Mouse (Mus musculus): ENCODE measurements around the gene AB124611. TPM values are rescaled to one million over a fixed set of nuclear protein-coding genes. Genes with fewer than 3 reads are reported as not detected.
A peak's percentile ranks its signal among the peaks of the same experiment; 100 is the strongest.
"Not testable (repeated sequence)": the region's sequence is repeated elsewhere in the genome, so short reads cannot be mapped to it uniquely, and the experiment has no call there.

Gene AB124611
- total RNA-seq, 4 experiments from 2014 or later, result 0.41 TPM; not detected in 3

DNA sequence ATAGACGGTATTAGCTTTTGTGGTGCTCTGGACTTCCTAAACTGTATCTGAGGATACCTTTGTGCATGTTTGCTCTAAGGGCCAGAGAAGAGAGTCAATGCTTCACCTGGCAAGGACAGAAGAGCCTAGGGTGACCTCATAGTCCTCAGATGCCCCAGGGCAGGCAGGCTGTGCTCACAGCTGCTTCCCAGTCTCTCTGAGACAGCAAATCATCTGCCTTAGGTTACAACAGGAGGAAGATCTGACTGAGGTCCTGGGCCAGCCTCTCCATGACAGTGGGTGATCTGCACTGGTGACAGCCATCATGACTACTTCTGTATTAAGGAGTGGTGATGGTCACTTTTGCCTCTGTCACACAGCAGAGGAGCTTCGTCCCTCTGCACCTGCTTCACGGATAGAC, 33.2 kb downstream of the AB124611 start:
- no peak for DNase-seq (ENCODE audit: low spot score in 2 of 2)

GRCm38 (mm10) chr9:21564420-21564819, 38.4 kb downstream of the AB124611 start:
- DNase-seq (ENCODE audit: low spot score in 2 of 2), result no peak

DNA sequence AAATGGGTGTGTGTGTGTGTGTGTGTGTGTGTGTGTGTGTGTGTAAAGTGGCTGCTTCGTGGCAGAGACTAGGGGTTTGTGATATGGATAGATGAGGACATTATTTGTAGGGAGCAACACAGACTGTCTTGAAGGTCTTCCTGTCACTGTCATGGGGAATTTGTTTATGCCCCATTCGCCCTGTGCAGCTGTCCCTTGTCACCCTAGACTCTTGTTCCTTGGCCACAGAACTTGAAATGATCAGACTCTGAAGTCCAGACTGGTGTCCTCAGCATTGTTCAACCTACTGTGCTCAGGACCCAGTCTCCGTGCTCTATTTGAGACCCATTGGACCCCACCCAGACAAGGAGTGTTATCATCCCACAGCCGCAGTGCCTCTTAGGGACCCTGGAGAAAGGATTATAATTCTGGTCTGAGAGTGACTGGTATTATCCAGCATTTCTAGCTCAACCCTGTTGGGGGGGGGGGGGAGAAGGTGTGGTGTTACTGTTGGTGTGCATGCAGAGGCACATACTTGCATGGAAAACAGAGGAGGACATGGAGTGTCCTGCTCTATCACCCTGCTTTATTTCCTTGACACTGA, 39.1 kb downstream of the AB124611 start:
- DNase-seq (ENCODE audit: low spot score in 2 of 2), result no peak

- DNase-seq (ENCODE audit: low spot score in 2 of 2), result no peak
Measured at GRCm38 (mm10) chr9:21566538-21566937, 40.6 kb downstream of the AB124611 start.

GRCm38 (mm10) chr9:21567051-21567450, 41.1 kb downstream of the AB124611 start:
- DNase-seq (ENCODE audit: low spot score in 2 of 2), result no peak

- no peak for DNase-seq (ENCODE audit: low spot score in 2 of 2)
Measured at GRCm38 (mm10) chr9:21568657-21569255, 42.8 kb downstream of the AB124611 start.

DNA sequence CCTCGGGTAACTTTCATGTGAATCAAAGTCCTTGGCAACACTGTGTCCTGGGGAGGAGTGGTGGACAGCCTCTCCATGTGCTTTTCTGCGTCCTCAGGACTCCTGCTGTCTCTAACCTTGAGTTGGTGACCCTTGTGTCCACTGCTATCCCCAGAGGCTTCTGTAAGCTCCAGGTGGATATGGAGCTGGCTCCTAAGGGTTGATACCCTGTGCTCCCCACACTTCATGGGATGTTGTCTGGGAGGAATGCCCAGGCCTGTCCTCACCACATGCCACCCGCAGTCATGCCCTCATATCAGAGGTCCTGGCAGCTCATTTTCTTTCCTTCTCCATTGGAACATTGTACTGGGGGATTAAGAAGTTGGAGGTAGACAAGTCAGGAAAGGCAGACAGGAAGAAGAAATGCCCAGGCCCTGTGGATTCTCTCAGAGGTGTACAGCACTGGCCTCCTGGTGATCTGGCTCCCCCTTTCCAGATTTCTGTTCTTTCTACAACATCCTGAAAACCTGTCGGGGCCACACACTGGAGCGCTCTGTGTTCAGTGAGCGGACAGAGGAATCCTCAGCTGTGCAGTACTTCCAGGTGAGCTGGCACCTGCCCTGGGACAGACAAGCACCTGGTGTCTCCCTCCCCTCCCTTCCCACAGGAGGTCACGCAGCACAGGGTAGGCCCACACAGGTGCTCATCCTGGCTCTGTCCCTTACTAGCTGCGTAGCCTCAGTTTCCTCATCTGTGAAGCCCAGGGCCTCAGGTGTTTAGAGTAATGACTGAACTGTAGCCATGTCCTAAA, 48.2 kb downstream of the AB124611 start:
- DNase-seq (ENCODE audit: low spot score in 2 of 2), result no peak

- DNase-seq (ENCODE audit: low spot score in 2 of 2), result no peak
Measured at GRCm38 (mm10) chr9:21575253-21575652, 49.3 kb downstream of the AB124611 start.

DNA sequence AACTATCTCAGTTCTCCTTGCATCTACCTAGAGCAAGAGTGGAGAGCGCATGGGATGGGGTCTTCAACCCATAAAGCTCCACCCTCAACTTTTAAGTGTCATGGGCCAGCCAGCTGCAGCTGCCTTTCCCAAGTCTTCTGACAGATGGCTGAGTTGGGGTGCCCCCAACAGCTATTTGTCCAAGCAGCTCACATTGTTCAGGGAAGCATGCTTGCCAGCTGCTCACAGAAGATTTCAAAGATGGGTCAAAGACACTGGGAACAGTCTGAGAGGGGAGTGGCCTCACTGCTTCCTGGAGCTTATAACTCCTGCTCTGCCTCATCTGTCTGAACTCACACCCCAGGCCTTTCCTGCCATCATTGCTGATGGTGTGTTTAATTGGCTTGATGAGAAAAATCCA, 50.3 kb downstream of the AB124611 start:
- DNase-seq (ENCODE audit: low spot score in 2 of 2), result no peak

- DNase-seq (ENCODE audit: low spot score in 2 of 2), result no peak
Measured at GRCm38 (mm10) chr9:21578226-21578625, 52.2 kb downstream of the AB124611 start.

DNA sequence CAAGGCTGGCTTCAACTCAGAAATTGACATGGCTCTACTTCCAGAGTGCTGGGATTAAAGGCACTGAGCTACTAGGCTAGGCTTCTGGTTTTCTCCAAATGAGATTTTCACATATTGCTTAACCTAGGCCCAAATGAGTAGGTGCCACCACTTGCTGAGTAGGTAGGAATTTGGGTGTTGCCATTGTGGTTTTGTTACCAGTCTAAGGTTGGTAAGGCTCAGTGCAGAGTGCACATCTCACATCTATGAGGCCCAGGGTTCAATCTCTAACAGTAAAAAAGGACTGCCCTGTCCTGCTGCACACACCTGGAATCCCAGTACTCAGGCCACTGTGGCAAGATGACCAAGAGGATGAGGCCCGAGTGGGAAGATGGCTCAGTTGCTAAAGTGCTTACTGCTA, 59.4 kb downstream of the AB124611 start:
- no peak for DNase-seq (ENCODE audit: low spot score in 2 of 2)

DNA sequence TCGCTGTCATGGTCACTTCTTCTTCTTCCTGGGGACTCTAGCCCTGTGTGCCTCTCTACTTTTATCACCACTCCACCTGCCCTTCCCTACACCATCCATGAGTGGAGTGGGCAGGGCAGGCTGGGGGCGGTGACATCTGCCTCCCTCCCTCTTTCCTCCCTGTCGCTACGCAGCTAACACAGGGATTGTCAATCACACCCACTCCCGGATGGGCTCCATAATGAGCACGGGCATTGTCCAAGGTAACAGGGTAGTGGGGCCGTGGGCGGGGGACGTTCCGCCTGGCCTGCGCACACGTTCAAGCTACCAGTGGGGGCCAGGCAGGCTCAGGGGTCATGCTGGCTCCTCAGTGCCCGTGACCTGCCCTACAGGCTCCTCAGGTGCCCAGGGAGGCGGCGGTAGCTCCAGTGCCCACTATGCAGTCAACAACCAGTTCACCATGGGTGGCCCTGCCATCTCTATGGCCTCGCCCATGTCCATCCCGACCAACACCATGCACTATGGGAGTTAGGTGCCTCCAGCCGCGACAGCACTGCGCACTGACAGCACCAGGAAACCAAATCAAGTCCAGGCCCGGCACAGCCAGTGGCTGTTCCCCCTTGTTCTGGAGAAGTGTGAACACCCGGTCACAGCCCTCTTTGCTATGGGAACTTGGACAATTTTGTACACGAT, 61.8 kb downstream of the AB124611 start:
- DNase-seq (ENCODE audit: low spot score in 2 of 2), result no peak

- DNase-seq (ENCODE audit: low spot score in 2 of 2), result no peak
Measured at GRCm38 (mm10) chr9:21588350-21588749, 62.4 kb downstream of the AB124611 start.

DNA sequence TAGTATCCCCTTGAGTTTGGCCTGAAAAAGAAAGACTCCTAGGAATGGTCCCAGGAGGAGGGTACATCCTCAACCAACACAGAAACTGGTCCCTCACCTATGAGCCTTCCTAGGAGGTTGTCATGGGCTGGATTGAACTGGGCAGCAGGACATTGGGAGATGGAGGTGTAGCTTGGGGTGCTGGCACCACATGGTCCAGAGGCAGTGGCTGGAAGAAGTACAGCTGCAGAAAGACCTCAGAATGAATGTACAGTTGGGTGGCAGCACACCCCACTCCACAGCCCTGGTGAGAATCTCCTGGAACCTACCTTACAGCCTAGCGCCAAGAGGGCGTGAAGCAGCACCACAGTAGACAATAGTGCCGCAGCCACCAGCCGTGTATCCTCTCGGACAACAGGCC, 63.6 kb downstream of the AB124611 start:
- no peak for DNase-seq (ENCODE audit: low spot score in 2 of 2)

DNA sequence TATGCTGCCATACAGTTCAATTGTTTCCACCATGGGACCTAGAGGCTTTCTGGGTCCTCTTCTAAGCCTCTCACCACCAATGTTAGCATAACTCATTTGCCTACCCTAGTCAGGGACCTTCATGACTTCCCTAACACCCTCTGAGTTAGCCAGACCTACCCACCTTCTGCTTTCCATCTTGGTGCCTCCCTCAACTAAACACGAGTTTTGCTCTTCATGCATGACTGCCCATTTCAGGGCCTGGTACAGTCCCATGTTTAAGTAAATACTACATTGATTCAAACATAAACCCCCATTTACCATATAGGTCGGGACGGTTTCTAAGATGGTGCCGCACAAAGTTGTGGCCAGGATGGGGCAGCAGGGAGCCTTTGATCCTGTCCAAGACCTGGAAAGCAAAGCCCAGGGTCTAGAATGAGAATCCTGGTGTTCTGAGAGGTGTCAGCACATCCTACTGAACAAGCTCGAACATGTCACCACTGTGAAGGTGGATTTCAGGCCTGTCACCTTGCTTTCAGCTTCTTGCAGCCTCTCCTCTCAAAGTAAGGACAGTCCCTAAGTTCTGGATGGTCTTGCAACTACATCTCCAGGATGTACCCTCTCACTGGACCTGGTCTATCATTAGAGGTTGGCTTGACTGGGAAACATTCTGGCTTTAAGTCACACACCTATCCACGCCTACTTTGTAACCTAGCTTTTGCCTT, 65.3 kb downstream of the AB124611 start:
- no peak for DNase-seq (ENCODE audit: low spot score in 2 of 2)

DNA sequence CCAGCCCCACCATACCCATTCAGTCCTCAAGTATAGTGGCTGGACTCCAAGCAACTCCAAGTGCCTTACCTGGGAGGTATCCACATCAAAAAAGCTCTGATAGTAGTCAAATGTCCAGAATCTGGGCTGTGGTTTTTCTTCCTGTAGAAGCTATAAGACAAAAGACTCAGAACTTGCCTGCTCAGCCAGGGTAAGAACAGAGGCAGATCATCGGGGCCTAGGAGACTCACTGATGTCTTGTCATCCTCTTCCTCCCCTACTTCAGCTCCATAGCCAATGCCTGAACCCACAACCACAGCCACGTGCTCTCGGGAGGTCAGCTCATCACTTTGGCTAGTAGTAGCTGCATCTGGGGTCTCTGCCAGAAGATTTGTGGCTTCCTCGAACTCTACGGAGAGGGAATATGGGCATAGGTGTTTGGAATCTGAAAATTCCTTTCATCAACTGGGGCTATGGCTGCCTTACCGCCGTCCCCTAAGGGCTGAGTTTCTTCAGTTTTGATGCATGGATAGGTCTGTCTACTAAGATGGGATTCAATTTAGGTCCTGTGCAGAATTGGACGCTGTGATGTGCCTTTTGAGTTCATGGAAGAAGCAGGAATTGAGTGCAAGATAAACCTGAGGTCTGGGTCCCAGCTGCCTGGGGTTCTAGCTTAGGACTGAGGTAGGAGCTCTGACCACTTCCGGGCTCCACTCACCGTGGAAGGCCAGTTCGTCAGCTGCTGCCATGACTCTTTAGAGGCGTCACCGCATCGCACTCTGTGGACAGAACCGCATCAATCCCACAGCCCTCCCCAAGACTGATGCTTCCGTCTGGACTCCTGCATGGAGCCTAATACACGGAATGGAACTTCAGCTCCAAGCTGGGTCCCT, 66.1 kb downstream of the AB124611 start:
- DNase-seq (ENCODE audit: low spot score in 2 of 2), result no peak

DNA sequence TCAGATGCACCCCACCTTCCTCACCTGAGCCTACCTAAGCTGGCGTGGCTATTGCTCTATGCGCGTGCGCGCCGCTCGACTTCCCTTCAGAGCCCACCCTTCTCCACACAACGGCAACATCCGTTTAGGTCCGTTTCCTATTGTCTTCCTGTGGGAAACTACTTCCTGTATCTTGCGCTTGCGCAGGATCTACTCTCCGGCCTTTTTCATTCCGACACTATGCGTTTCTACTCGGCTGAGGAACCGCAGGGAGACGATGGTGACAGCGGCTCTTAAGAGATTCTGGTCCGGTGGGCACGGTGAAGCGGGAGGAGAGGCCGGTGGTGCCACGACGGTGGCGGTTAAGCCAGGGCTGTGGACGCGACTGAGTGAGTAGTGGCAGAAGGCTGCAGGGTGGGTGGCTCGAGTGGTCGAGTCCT, 66.7 kb downstream of the AB124611 start, which contains the start of the genes Timm29 and Yipf2:
TSS of gene Timm29 (plus strand) at position 20 of the 419 bp plus-strand sequence.
TSS of gene Yipf2 (minus strand) at position 126 of the 419 bp plus-strand sequence.
- peak; percentile 92 to 93 for DNase-seq (ENCODE audit: low spot score in 2 of 2)

- peak in 1 of 2 experiments; percentile 63 for DNase-seq (ENCODE audit: low spot score in 2 of 2)
Measured at GRCm38 (mm10) chr9:21593122-21593721, 67.2 kb downstream of the AB124611 start.

DNA sequence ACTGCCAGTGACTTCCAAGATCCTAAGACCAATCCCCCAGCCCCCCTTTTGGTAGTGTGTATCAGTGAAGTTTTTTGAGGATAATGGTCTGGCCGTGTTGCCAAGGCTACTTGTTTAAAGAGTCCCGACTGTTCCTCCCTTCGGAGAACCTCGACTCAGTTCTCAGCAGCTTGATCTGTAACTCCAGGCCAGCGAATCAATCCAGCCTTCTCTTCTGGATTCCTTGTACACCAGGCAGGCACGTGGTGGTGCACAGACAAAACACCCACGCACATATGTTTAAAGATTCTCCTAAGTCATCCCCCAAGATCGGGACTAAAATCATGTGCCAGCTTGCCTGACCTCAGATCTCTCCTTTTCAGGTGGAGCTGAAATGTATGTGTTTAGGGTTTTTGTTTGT, 68.4 kb downstream of the AB124611 start:
- DNase-seq (ENCODE audit: low spot score in 2 of 2), result not testable (repeated sequence)

DNA sequence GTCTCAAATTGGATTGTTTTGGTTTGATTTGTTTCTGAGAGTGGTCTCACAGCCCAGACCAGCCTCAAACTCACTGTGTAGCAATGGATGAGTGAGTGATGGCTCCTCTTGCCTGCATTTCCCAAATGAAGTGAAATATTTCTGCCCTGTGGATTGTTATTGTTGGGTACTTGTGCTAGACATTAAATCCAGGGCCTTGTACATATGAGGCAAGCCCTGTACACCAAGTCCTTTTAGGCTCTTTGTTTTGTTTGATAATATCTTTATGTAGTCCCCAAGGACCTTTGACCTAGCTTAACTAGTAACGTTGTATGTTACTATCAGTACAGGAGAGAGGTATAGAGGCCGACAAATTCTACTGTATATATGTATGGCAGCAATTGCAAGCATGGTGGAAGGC, 68.9 kb downstream of the AB124611 start:
- DNase-seq (ENCODE audit: low spot score in 2 of 2), result no peak
